Comparison of ENCODE assay signal across 11 mouse cellular contexts in the genomic region with DNA sequence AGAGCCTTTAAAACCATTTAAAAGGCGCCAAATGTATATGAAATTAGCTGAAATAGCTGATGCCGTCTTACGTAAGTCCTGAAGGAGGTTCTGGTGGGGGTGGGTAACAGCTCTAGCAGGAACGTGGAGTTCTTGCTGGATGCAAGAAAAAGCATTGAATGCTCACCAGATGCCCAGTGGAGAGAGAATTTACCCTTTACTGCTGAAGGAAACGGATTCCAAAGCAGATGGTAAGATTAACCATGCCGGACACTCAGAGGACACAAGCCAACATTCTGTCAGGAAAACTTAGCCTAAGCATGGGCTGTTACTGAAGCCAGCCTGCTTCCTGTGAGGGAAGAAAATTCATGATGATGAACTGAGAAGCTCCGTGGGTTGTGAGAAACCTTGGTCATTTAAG. TPM values are rescaled to one million over a fixed set of nuclear protein-coding genes. Genes with fewer than 3 reads are reported as not detected.
DNase-seq lines count a peak whose midpoint lies in the region.
"Had no signal": no experiment of that assay in that cellular context is flagged by ENCODE, and none has a peak within 500 bp of the region (broad histone marks: within the 10 kb centered on the region; RNA-seq: fewer than 3 reads in every experiment).

No protein-coding gene starts in this region.

- intact Hi-C loops in left cerebral cortex, postnatal 36 days (cut with DNase I): no loop called here

- DNase-seq in layer of hippocampus, adult 18-20 months (ENCODE audit: low spot score in 2 of 2): peak; percentile 22 to 68
- no peak for DNase-seq in layer of hippocampus, postnatal 10 days (ENCODE audit: low spot score in 2 of 2)
- peak; percentile 66 for DNase-seq in cerebellum, adult 11-12 months
- peak; percentile 20 to 21 for DNase-seq in frontal cortex, postnatal 14 days (ENCODE audit: low spot score in 2 of 2)
- peak; percentile 55 to 60 for DNase-seq in left cerebral cortex, postnatal 36 days (ENCODE audit: low spot score in 2 of 2)
- DNase-seq in kidney, adult 9 months: no peak
- DNase-seq in embryo, embryonic 9.5 days (ENCODE audit: extremely low spot score): no peak
- no peak for DNase-seq in kidney, postnatal 4 days
- DNase-seq: gastrocnemius, postnatal 36 days; lung, adult 18-20 months had no signal

RNA-seq across cellular contexts. Expression of gene Itm2c, which starts 24.1 kb away (rescaled TPM):
- total RNA-seq in layer of hippocampus, adult 18-20 months (2021): 100 to 1,000 TPM; 867 to 891 TPM
- 100 to 1,000 TPM; 262 to 270 TPM for total RNA-seq in layer of hippocampus, postnatal 10 days (2021)
- 100 to 1,000 TPM; 719 to 821 TPM for total RNA-seq in left cerebral cortex, postnatal 36 days (2021)

RNA-seq across cellular contexts. Expression of gene 4933407L21Rik, which starts 58.3 kb away (rescaled TPM):
- 1 to 10 TPM; 3.3 to 4.1 TPM for total RNA-seq in layer of hippocampus, adult 18-20 months (2021)
- 1 to 10 TPM; 4.6 to 4.9 TPM for total RNA-seq in layer of hippocampus, postnatal 10 days (2021)
- 1 to 10 TPM; 6.5 to 7.5 TPM for total RNA-seq in left cerebral cortex, postnatal 36 days (2021)
- total RNA-seq: gastrocnemius, postnatal 36 days; megakaryocyte progenitor cell, adult 5-6 weeks had no signal

Comparison
In these comparisons a context has a peak if more than half of its experiments do, and no peak if none do; other contexts are left out.
1. DNase-seq: peak in layer of hippocampus, adult 18-20 months (2 of 2), cerebellum, adult 11-12 months (single experiment), frontal cortex, postnatal 14 days (2 of 2) and left cerebral cortex, postnatal 36 days (2 of 2); none in layer of hippocampus, postnatal 10 days (0 of 2), kidney, adult 9 months (single experiment), embryo, embryonic 9.5 days (single experiment) and kidney, postnatal 4 days (0 of 2).